Mouse (Mus musculus): ENCODE measurements around the gene Rab24. TPM values are rescaled to one million over a fixed set of nuclear protein-coding genes. Genes with fewer than 3 reads are reported as not detected.

The Rab24 gene
- polyA plus RNA-seq (2012): 79.4 and 99.3 TPM in 2 replicates

GRCm38 (mm10) chr13:55321434-55322129 is at the start of gene Rab24:
Gene Rab24, minus strand, starts transcription at chr13:55321946.

GRCm38 (mm10) chr13:55369531-55370114 is 47.9 kb upstream of the Rab24 start, which contains the start of gene Rgs14:
Gene Rgs14, plus strand, starts transcription at chr13:55369732.

GRCm38 (mm10) chr13:55362453-55363060 is 40.8 kb upstream of the Rab24 start, which contains the start of gene Lman2:
Gene Lman2, minus strand, starts transcription at chr13:55362783.

GRCm38 (mm10) chr13:55329683-55330566 is 8.2 kb upstream of the Rab24 start, which contains the start of gene Mxd3:
Gene Mxd3, minus strand, starts transcription at chr13:55329823.

GRCm38 (mm10) chr13:55319931-55320533 is 1.7 kb downstream of the Rab24 start, which contains the start of gene Prelid1:
Gene Prelid1, plus strand, starts transcription at chr13:55320500.

Other genes starting within 250 kb of the Rab24 start
- 9.3 and 10.2 TPM in 2 replicates for gene Uimc1, start 221.6 kb downstream of the Rab24 start, polyA plus RNA-seq (2012)
- 8.6 and 16.5 TPM in 2 replicates for gene Zfp346, start 216.6 kb downstream of the Rab24 start, polyA plus RNA-seq (2012)
- not detected in 2 replicates for gene Gm17617, start 188.4 kb downstream of the Rab24 start, polyA plus RNA-seq (2012)
- not detected in 2 replicates for gene Fgfr4, start 169.3 kb downstream of the Rab24 start, polyA plus RNA-seq (2012)
- gene Nsd1, start 112.2 kb downstream of the Rab24 start, polyA plus RNA-seq (2012): 12.8 and 13.5 TPM in 2 replicates
- 274 and 289 TPM in 2 replicates for gene Prelid1, start 1.4 kb downstream of the Rab24 start, polyA plus RNA-seq (2012)
- 9.2 and 11.5 TPM in 2 replicates for gene Mxd3, start 7.9 kb upstream of the Rab24 start, polyA plus RNA-seq (2012)
- 128 and 133 TPM in 2 replicates for gene Lman2, start 40.8 kb upstream of the Rab24 start, polyA plus RNA-seq (2012)
- gene Rgs14, start 47.8 kb upstream of the Rab24 start, polyA plus RNA-seq (2012): 18.1 and 18.7 TPM in 2 replicates
- gene Slc34a1, start 76.2 kb upstream of the Rab24 start, polyA plus RNA-seq (2012): 0.29 and 0.36 TPM in 2 replicates
- gene Pfn3, start 93.3 kb upstream of the Rab24 start, polyA plus RNA-seq (2012): not detected in 2 replicates
- 0.49 TPM in 1 of 2 replicates, not detected in the other for gene F12, start 104.8 kb upstream of the Rab24 start, polyA plus RNA-seq (2012)
- 84.4 and 86.7 TPM in 2 replicates for gene Grk6, start 123.1 kb upstream of the Rab24 start, polyA plus RNA-seq (2012)
- gene Prr7, start 142.3 kb upstream of the Rab24 start, polyA plus RNA-seq (2012): 17.3 and 18.6 TPM in 2 replicates
- gene Dbn1, start 166.2 kb upstream of the Rab24 start, polyA plus RNA-seq (2012): 6.1 and 8.7 TPM in 2 replicates
- 79.3 and 93.6 TPM in 2 replicates for gene Pdlim7, start 191.7 kb upstream of the Rab24 start, polyA plus RNA-seq (2012)
- 193 and 354 TPM in 2 replicates for gene Dok3, start 207.3 kb upstream of the Rab24 start, polyA plus RNA-seq (2012)
- 108 and 132 TPM in 2 replicates for gene Ddx41, start 214.7 kb upstream of the Rab24 start, polyA plus RNA-seq (2012)
- gene Fam193b, start 249.2 kb upstream of the Rab24 start, polyA plus RNA-seq (2012): 99.9 and 120 TPM in 2 replicates

Measured in megakaryocyte-erythroid progenitor cell, adult 5 weeks (primary cell).